Mouse (Mus musculus): ENCODE measurements around the gene Bglap2.
"Not testable (repeated sequence)": the region's sequence is repeated elsewhere in the genome, so short reads cannot be mapped to it uniquely, and the experiment has no call there.

DNA sequence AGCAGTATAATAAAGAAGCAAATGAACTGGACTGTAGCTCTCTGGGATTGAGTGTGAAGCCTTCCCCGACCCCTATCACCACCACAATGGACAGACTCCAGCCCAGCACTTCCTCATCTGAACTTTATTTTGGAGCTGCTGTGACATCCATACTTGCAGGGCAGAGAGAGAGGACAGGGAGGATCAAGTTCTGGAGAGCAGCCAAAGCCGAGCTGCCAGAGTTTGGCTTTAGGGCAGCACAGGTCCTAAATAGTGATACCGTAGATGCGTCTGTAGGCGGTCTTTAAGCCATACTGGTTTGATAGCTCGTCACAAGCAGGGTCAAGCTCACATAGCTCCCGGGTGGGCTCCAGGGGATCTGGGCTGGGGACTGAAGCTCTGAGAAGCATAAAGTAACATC, 10.0 kb downstream of the Bglap2 start:
- TF ChIP-seq EP300, CTCF (IDR thresholded peaks at IDR 0.05): not testable (repeated sequence)
